Mouse (Mus musculus): ENCODE results near the gene Per2.

The Per2 gene

GRCm38 (mm10) chr1:91398260-91399062, 60.7 kb downstream of the Per2 start, which contains the start of gene Ilkap:
TSS of gene Ilkap (minus strand) at chr1:91398815.
- peak; percentile 7; the same call in 1 of the 2 replicates for TF ChIP-seq GATA4 (IDR thresholded peaks at IDR 0.05; ENCODE audit: insufficient replicate concordance, low read length)

- TF ChIP-seq GATA4 (IDR thresholded peaks at IDR 0.05; ENCODE audit: insufficient replicate concordance, low read length), result no peak
Measured at GRCm38 (mm10) chr1:91397927-91398259, 61.2 kb downstream of the Per2 start.

GRCm38 (mm10) chr1:91390369-91390768, 68.8 kb downstream of the Per2 start:
- no peak for TF ChIP-seq GATA4 (IDR thresholded peaks at IDR 0.05; ENCODE audit: insufficient replicate concordance, low read length)

GRCm38 (mm10) chr1:91381091-91381471, 78.0 kb downstream of the Per2 start:
- TF ChIP-seq GATA4 (IDR thresholded peaks at IDR 0.05; ENCODE audit: insufficient replicate concordance, low read length), result no peak

GRCm38 (mm10) chr1:91380453-91381090, 78.6 kb downstream of the Per2 start:
- no peak for TF ChIP-seq GATA4 (IDR thresholded peaks at IDR 0.05; ENCODE audit: insufficient replicate concordance, low read length)

- no peak for TF ChIP-seq GATA4 (IDR thresholded peaks at IDR 0.05; ENCODE audit: insufficient replicate concordance, low read length)
Measured at GRCm38 (mm10) chr1:91373414-91373835, 85.7 kb downstream of the Per2 start.

- no peak for TF ChIP-seq GATA4 (IDR thresholded peaks at IDR 0.05; ENCODE audit: insufficient replicate concordance, low read length)
Measured at GRCm38 (mm10) chr1:91370055-91370454, 89.1 kb downstream of the Per2 start.

GRCm38 (mm10) chr1:91369408-91369807, 89.7 kb downstream of the Per2 start:
- TF ChIP-seq GATA4 (IDR thresholded peaks at IDR 0.05; ENCODE audit: insufficient replicate concordance, low read length), result no peak

- no peak for TF ChIP-seq GATA4 (IDR thresholded peaks at IDR 0.05; ENCODE audit: insufficient replicate concordance, low read length)
Measured at GRCm38 (mm10) chr1:91367295-91367694, 91.8 kb downstream of the Per2 start.

- TF ChIP-seq GATA4 (IDR thresholded peaks at IDR 0.05; ENCODE audit: insufficient replicate concordance, low read length), result no peak
Measured at GRCm38 (mm10) chr1:91366215-91367108, 92.7 kb downstream of the Per2 start, which contains the start of gene Erfe. TSS of gene Erfe (plus strand) at chr1:91366430.

All from liver, adult (tissue).